Mouse (Mus musculus) layer of hippocampus, adult 2 months (tissue): Measurements from ENCODE around the gene Copb1. TPM values are rescaled to one million over a fixed set of nuclear protein-coding genes. Genes with fewer than 3 reads are reported as not detected.
"Not testable (repeated sequence)": the region's sequence is repeated elsewhere in the genome, so short reads cannot be mapped to it uniquely, and the experiment has no call there.

Source experiments
- DNase-seq, 2 experiments: peaks; one replicate each; pipeline ENCODE4 v3.0.0; 2022; ENCODE audit warnings: low spot score in 2 of 2
- H3K27ac ChIP-seq: fragments of 200-600 bp; 2 replicates; pipeline ENCODE4 v1.8.1; 2022
- H3K4me3 ChIP-seq: fragments of 200-600 bp; 2 replicates; pipeline ENCODE4 v1.8.1; 2022; ENCODE audit warnings: mild to moderate bottlenecking
- CTCF ChIP-seq: fragments of 200-600 bp; conservative IDR thresholded peaks from 2 replicates; pipeline ENCODE4 v1.8.1; 2022; ENCODE audit warnings: antibody characterized with exemption, mild to moderate bottlenecking, moderate library complexity
- total RNA-seq, 2 experiments: library from RNA; stranded (reverse); gene quantifications; 2 replicates each; pipeline ENCODE4 v1.2.3; 2021

Copb1 gene
- total RNA-seq, 2 experiments from 2014 or later, result 60.7 to 61.2 TPM

DNA sequence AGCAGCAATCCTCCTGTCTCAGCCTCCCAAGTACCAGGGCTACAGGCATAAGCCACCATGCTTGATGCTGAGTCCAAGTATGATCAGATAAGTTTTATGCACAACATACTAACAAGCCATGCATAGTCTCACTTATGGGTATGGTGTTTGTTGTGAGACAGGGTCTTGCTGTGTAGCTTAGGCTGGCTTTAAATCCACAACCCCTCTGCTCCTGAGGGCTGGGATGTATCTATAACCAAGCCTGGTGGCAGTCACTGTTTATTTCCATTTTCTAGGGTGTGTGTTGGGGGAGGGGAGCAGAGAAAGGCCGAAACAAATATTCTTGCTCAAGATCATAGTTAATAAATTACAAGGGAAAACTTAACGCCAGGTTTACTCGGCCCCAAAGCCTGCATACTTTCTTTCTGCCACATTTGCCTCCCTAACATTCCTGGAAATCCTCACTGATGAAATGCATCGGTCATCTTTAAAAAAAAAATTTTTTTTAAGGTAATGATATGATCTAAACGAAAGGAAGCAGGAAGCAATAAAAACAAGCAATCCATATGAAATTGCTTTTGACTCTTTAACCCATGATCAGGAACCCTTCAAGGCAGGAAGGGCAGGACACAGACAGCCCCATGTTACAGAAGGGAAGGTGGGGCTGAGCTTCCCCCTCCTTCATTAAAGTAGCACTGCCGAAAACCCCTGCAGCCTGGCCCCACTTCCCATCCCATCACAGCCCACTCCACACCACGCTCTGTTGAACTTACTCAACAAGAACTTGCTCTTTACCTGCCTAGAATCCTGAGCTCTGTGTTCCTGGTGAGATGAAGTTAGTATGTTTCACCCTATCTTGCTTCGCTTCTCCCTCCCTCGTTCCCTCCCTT is 50.8 kb downstream of the Copb1 start:
- no peak for DNase-seq
- H3K27ac ChIP-seq, result no peak overlapping the region
- no peak overlapping the region for H3K4me3 ChIP-seq
- no peak for TF ChIP-seq CTCF

DNA sequence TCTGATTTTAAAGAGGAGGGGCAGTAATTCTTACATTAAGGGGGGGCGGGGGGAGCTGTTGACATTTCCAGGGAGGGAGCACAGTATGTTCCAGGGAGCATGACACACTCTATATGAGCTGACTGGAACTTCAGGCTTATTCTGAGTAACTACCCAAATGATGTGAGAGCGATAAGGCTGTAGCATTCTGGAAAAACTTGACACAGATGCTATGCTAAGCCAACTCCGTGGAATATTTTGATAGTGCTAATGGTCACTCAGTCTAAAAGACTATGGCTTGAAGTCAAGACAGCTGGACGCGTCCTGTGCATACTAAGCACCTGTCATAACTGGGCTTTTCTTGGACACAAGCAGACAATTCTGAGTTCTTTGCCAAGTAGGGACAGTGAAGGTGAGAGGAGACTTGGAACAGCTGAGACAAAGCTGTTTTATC is 51.5 kb downstream of the Copb1 start:
- DNase-seq, result no peak
- no peak for TF ChIP-seq CTCF
- H3K4me3 ChIP-seq, result no peak overlapping the region
- H3K27ac ChIP-seq, result no peak overlapping the region

DNA sequence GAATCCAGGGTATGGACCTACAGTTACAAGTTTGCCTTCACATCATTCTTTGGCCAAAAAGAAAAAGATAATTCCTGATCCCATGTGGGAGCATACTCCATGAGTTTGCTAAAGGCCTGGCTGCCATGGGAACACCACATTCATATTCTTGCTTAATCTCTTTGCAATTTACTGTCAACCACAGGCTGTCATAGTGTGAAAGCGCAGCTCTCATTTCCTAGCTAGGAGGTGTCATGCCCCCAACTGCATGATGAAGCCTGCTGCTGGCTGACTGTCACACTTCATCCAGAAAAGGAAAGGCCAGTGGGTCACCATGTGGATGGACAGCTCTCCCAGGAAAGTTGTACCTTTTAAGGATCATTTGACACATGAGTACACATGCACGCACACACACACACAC is 53.9 kb downstream of the Copb1 start:
- Histone ChIP-seq H3K27ac (peak overlapping the region; percentile 76), H3K4me3 (no peak overlapping the region)
- DNase-seq, result peak in 1 of 2 experiments; percentile 21
- no peak for TF ChIP-seq CTCF

GRCm38 (mm10) chr7:114199428-114200110 is 54.9 kb downstream of the Copb1 start:
- TF ChIP-seq CTCF, result no peak
- H3K27ac ChIP-seq, result no peak overlapping the region
- H3K4me3 ChIP-seq, result no peak overlapping the region
- DNase-seq, result no peak

DNA sequence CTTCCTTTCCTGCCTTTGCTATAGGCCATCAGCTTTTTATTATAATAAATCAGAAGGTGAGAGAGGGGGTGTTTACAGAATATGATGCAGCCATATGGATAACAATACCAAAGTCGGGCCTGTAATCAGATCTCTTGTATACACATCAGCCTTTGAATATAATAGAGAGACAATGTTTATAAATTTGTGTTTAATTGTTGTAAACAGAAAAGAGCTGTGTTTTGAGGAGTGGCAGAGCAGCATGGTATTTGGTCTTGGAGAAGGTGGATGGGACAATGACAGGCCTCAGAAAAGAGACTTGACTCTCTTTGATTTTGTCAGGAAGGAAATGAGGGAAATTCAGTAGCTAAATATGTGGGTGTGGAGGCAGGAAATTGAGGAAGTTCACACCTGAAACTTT is 56.3 kb downstream of the Copb1 start:
- TF ChIP-seq CTCF, result no peak
- DNase-seq, result no peak
- Histone ChIP-seq H3K4me3 (no peak overlapping the region), H3K27ac (no peak overlapping the region)

DNA sequence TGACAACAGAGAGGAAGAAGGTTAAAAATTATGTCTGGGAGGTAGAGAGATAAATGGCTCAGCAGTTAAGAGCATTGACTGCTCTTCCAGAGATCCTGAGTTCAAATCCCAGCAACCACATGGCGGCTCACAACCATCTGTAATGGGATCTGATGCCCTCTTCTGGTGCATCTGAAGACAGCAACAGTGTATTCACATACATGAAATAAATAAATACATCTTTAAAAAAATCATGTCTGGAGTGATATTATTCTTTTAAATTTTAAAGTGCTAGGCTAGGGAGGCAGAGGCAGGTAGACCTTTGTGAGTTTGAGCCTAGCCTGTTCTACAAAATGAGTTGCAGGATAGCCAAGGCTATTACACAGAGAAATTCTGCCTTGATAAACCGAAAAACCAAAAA is 57.9 kb downstream of the Copb1 start:
- not testable (repeated sequence) for H3K27ac ChIP-seq, H3K4me3 ChIP-seq, DNase-seq
- peak; percentile 57 for TF ChIP-seq CTCF

DNA sequence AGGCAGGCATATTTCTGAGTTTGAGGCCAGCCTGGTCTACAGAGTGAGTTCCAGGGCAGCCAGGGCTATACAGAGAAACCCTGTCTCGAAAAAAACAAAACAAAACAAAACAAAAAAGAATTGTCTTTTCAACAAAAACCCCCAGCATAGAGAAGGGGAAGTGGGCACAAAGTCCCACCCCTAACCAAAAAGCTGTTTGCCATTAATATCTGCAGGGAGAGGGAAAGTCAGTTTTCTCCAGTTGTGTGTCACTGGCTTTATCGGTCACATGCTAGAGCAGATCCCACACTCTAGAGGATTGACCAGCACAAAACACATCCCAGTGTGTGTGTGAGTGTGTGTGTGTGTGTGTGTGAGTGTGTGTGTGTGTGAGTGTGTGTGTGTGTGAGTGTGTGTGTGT is 59.7 kb downstream of the Copb1 start:
- not testable (repeated sequence) for DNase-seq, H3K27ac ChIP-seq, H3K4me3 ChIP-seq

- Histone ChIP-seq H3K27ac (no peak overlapping the region), H3K4me3 (no peak overlapping the region)
- no peak for DNase-seq
- TF ChIP-seq CTCF, result no peak
Measured at GRCm38 (mm10) chr7:114194224-114194623, 60.3 kb downstream of the Copb1 start.

GRCm38 (mm10) chr7:114193284-114194067 is 61.0 kb downstream of the Copb1 start:
- DNase-seq, result no peak
- H3K27ac ChIP-seq, result no peak overlapping the region
- H3K4me3 ChIP-seq, result no peak overlapping the region
- TF ChIP-seq CTCF, result no peak

GRCm38 (mm10) chr7:114192581-114192980 is 61.9 kb downstream of the Copb1 start:
- no peak overlapping the region for H3K27ac ChIP-seq
- no peak for DNase-seq
- H3K4me3 ChIP-seq, result no peak overlapping the region
- no peak for TF ChIP-seq CTCF

DNA sequence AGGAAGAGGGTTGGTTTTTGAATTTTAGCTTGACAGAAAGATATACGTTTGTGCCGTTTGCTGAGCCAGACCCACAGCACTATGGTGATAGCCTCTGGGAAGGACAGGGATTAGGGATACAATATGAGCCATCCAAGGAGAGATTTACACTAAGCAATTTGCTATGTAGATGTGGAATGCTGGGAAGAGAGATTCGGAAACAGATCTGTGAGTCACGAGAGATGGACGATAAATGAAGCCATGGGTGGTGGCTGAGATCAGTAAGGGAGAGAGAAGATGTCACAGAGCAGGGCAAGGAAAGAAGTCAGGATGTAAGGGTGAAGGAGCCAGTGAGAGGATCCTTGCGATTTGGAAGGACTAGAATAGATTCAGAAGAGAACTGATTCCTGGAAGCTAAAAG is 71.1 kb downstream of the Copb1 start:
- DNase-seq, result no peak
- no peak for TF ChIP-seq CTCF
- Histone ChIP-seq H3K27ac (peak overlapping the region; percentile 82), H3K4me3 (no peak overlapping the region)

GRCm38 (mm10) chr7:114182708-114183107 is 71.8 kb downstream of the Copb1 start:
- TF ChIP-seq CTCF, result peak; percentile 35
- peak overlapping the region; percentile 82 for H3K27ac ChIP-seq

GRCm38 (mm10) chr7:114181391-114181790 is 73.1 kb downstream of the Copb1 start:
- DNase-seq, result peak; percentile 91 to 92
- TF ChIP-seq CTCF, result no peak
- Histone ChIP-seq H3K27ac (peak overlapping the region; percentile 82), H3K4me3 (no peak overlapping the region)

More at GRCm38 (mm10) chr7:114182708-114183107, 71.8 kb downstream of the Copb1 start:
- H3K4me3 ChIP-seq, result no peak overlapping the region
- no peak for DNase-seq
